Mouse (Mus musculus) ES-E14 (cell line): ENCODE data around the gene Map4k2. TPM values are rescaled to one million over a fixed set of nuclear protein-coding genes. Genes with fewer than 3 reads are reported as not detected.

Experiments used
- DNase-seq: peaks from one replicate; pipeline ENCODE4 v3.0.0-alpha.2; 2013; ENCODE audit warnings: low read depth, low spot score
- H3K27ac ChIP-seq: 2 replicates; pipeline ENCODE4 v1.5.1; 2012; ENCODE audit warnings: low read depth, mild to moderate bottlenecking, low read length, moderate library complexity, mixed read lengths; ENCODE audit not compliant: poor library complexity, insufficient read depth, severe bottlenecking
- H3K36me3 ChIP-seq: 2 replicates; pipeline ENCODE4 v1.6.1; 2012; ENCODE audit warnings: mild to moderate bottlenecking, low read length, moderate library complexity, mixed read lengths; ENCODE audit not compliant: control insufficient read depth, poor library complexity, insufficient read depth, severe bottlenecking
- H3K4me1 ChIP-seq, 2 experiments: fragments of 150-350 bp in 1 of 2; sonication (generic) in 1 of 2; 2 replicates each; pipeline ENCODE4 v1.6.1; 2012; ENCODE audit warnings: low read length in 2 of 2, mild to moderate bottlenecking in 1 of 2, mixed read lengths in 1 of 2; ENCODE audit not compliant: control insufficient read depth in 2 of 2, insufficient read depth in 2 of 2, poor library complexity in 1 of 2
- H3K4me3 ChIP-seq, 2 experiments: fragments of 150-350 bp in 1 of 2; sonication (generic) in 1 of 2; 2 replicates each; pipeline ENCODE4 v1.5.1; 2012; ENCODE audit warnings: low read length in 2 of 2, low read depth in 1 of 2, mild to moderate bottlenecking in 1 of 2, mixed read lengths in 1 of 2; ENCODE audit not compliant: insufficient read depth in 1 of 2, poor library complexity in 1 of 2, severe bottlenecking in 1 of 2
- H3K9ac ChIP-seq: 2 replicates; pipeline ENCODE4 v1.6.1; 2012; ENCODE audit warnings: low read depth, mild to moderate bottlenecking, low read length, mixed read lengths; ENCODE audit not compliant: poor library complexity, insufficient read depth, severe bottlenecking
- H3K9me3 ChIP-seq: fragments of 150-350 bp; sonication (generic); 2 replicates; pipeline ENCODE4 v1.6.1; 2012; ENCODE audit warnings: low read depth, mild to moderate bottlenecking, low read length; ENCODE audit not compliant: control insufficient read depth, insufficient read depth
- CHD2 ChIP-seq: IDR thresholded peaks from 2 replicates; pipeline ENCODE4 v1.6.1; 2014; ENCODE audit warnings: mild to moderate bottlenecking, low read depth, low read length, inconsistent platforms
- HCFC1 ChIP-seq: IDR thresholded peaks from 2 replicates; pipeline ENCODE4 v1.6.1; 2012; ENCODE audit warnings: low read length, inconsistent platforms, borderline replicate concordance; ENCODE audit not compliant: insufficient read depth
- MAFK ChIP-seq: IDR thresholded peaks from 2 replicates; pipeline ENCODE4 v1.6.1; 2014; ENCODE audit warnings: mild to moderate bottlenecking, low read depth, low read length, inconsistent platforms; ENCODE audit not compliant: insufficient read depth
- ZC3H11A ChIP-seq: IDR thresholded peaks from 2 replicates; pipeline ENCODE4 v1.6.1; 2012; ENCODE audit warnings: low read depth, mild to moderate bottlenecking, inconsistent platforms, low read length, borderline replicate concordance
- ZNF384 ChIP-seq: IDR thresholded peaks from 2 replicates; pipeline ENCODE4 v1.6.1; 2012; ENCODE audit warnings: low read depth, low read length, inconsistent platforms
- in situ Hi-C, 2 experiments: fragments of 600-800 bp; cut with MboI; formaldehyde crosslinking; loops; one replicate each; pipeline ENCODE4 v1.15.1; 2025; ENCODE audit warnings: low sequenced_read_pairs in 2 of 2, inconsistent platforms in 1 of 2; ENCODE audit not compliant: unreplicated experiment in 2 of 2
- total RNA-seq: library from RNA; depleted of rRNA; stranded (reverse); fragments of 300-350 nt; gene quantifications from 2 replicates; pipeline ENCODE4 v1.2.3, GENCODE M21; 2012

The Map4k2 gene
- total RNA-seq, 1 experiment = 29.4 TPM

DNA sequence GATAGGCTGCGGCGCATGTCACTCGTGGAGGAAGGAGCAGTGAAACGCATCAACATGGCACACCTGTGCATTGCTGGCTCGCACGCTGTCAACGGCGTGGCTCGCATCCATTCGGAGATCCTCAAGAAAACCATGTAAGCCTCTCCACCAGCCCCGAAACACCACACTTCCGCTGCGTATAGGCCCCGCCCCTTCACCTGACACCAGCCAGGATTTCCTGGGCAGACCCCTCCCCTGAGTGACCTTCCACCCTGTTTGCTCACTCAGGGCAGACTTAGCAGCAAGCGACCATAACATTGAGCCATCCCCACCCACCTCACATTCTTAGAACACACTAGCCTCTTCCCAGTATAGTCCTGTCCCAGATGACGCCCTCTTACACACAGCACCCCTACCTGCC lies 48.9 kb downstream of the Map4k2 start:
- Histone ChIP-seq H3K4me3 (peak overlapping the region; percentile 68 to 69), H3K9me3 (no peaks in the 10 kb centered on the region), H3K4me1 (peaks cover 6 to 20% of the 10 kb centered on the region in 2 experiments), H3K36me3 (no peaks in the 10 kb centered on the region), H3K27ac (peak overlapping the region; percentile 17; the same call in 1 of the 2 replicates), H3K9ac (peak overlapping the region; percentile 68)
- in situ Hi-C loops = no loop called here
- TF ChIP-seq MAFK = no peak
- no peak for TF ChIP-seq CHD2
- peak; percentile 73 for DNase-seq

DNA sequence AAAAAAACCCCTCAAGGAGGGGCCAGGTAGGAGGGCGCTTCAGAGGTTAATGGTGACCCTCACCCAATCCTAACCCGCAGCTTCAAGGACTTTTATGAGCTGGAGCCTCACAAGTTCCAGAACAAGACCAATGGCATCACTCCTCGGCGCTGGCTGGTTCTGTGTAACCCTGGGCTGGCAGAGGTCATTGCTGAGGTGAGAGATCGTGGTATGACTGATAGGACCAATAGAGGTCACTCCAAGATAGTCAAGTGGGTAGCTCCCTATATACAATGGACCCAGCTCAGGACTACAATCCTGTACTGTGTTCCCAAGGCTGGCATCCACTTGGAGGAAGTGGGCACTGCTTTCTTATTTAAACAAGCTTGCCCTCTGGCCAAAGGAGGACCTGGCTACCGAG lies 49.3 kb downstream of the Map4k2 start:
- no peak for DNase-seq
- H3K9ac ChIP-seq = peak overlapping the region; percentile 17; the same call in 1 of the 2 replicates
- in situ Hi-C loops = no loop called here
- peaks cover 6 to 18% of the 10 kb centered on the region in 2 experiments for H3K4me1 ChIP-seq
- peak overlapping the region; percentile 17; the same call in 1 of the 2 replicates for H3K27ac ChIP-seq
- H3K36me3 ChIP-seq = no peaks in the 10 kb centered on the region
- TF ChIP-seq HCFC1 (no peak), CHD2 (no peak), MAFK (no peak), ZNF384 (no peak), ZC3H11A (no peak)
- peak overlapping the region in 1 of 2 experiments; percentile 68; a peak in 2 of 4 replicates for H3K4me3 ChIP-seq
- H3K9me3 ChIP-seq = no peaks in the 10 kb centered on the region

DNA sequence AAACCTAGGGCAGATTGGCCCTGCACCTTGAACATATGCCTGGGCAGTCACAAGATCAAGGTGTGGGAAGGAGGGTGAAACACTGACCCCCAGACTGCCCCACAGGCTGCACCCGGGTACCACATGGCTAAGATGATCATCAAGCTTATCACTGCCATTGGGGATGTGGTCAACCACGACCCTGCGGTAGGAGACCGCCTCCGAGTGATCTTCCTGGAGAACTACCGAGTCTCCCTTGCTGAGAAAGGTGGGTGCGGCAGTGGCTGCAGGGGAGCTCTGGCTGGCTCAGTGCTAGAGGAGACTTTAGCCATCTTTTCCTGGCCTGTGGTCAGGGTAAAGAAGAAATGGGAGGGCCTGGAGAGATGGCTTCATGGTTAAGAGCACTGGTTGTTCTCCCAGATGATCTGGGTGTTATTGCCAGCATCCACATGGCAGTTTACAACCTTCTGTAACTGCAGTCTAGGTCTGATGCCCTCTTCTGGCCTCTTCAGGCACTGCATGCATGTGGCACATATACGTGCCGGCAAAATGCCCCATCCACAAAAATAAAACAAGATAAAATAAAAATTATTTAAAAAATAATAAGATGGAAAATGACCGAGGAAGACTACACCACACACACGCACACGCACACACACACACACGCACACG lies 51.9 kb downstream of the Map4k2 start:
- Histone ChIP-seq H3K4me1 (peaks cover 6 to 15% of the 10 kb centered on the region in 2 experiments), H3K4me3 (no peak overlapping the region), H3K9ac (no peak overlapping the region), H3K27ac (no peak overlapping the region), H3K36me3 (no peaks in the 10 kb centered on the region), H3K9me3 (no peaks in the 10 kb centered on the region)
- TF ChIP-seq CHD2 = no peak
- TF ChIP-seq ZNF384 = no peak
- TF ChIP-seq ZC3H11A = no peak
- no peak for TF ChIP-seq HCFC1
- TF ChIP-seq MAFK = no peak
- no peak for DNase-seq
- in situ Hi-C loops = no loop called here

DNA sequence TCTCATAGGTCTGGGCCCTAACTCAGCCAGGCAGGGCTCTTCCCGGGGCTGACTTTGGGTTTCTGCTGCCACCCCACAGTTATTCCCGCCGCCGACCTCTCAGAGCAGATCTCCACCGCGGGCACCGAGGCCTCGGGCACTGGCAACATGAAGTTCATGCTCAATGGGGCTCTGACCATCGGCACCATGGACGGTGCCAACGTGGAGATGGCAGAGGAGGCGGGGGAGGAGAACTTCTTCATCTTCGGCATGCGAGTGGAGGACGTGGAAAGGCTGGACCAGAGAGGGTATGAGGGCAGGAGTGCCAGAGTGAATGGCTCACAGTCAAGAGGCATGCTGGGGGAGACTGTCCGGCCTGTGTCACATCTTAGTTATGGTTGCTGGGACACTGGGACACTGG lies 52.7 kb downstream of the Map4k2 start:
- Histone ChIP-seq H3K9me3 (no peaks in the 10 kb centered on the region), H3K4me1 (peaks cover 7 to 18% of the 10 kb centered on the region in 2 experiments), H3K27ac (no peak overlapping the region), H3K36me3 (no peaks in the 10 kb centered on the region), H3K4me3 (no peak overlapping the region), H3K9ac (no peak overlapping the region)
- TF ChIP-seq ZNF384 (no peak), MAFK (no peak), ZC3H11A (no peak), HCFC1 (no peak)
- DNase-seq = no peak
- in situ Hi-C loops = no loop called here

DNA sequence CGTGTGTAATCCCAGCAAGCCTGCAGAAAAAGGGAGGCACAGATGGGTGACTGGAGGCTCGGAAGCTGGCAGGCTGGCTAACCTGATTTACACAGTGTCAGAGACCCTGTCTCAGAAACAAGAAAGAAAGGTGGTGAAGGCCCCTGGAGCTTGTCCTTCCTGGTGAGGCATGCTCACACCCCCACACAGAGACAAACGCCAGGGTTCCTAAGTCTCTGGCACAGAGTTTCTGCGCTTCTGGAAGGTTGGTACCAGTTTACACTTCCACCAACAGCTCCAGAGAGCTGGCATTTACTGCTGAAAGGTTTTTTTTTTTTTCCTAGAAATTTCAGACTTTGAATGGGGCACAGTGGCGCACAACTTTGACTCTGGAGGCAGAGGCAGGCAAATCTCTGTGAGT lies 55.3 kb downstream of the Map4k2 start:
- DNase-seq = no peak
- in situ Hi-C loops = no loop called here
- Histone ChIP-seq H3K4me1 (peaks cover 1 to 10% of the 10 kb centered on the region in 2 experiments; a peak in 3 of 4 replicates), H3K36me3 (no peaks in the 10 kb centered on the region), H3K27ac (no peak overlapping the region), H3K9ac (no peak overlapping the region), H3K9me3 (no peaks in the 10 kb centered on the region), H3K4me3 (no peak overlapping the region)
- TF ChIP-seq ZNF384 (no peak), HCFC1 (no peak), ZC3H11A (no peak), MAFK (no peak), CHD2 (no peak)
